Mouse (Mus musculus): Measurements from ENCODE around the gene Atrn.
"Not testable (repeated sequence)": the region's sequence is repeated elsewhere in the genome, so short reads cannot be mapped to it uniquely, and the experiment has no call there.

The Atrn gene

DNA sequence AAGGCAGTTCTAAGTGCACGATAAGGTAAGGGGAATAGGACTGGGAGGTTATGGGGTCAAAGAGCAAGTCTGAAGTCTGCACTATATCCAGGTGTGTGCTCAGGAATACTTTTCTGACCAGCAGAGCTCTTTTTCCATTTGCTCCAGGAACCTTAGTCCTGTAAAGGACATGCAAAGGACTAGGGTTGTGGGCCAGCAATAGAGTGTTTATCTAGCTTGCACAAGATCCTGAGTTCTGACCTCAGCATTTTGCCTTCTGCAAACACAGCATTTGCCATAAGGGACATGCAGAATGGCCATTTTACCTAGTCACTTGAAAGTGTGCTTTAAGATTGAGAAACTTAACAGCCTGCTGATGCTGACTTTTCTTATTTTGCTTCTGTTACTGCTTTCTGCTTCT lies 58.7 kb downstream of the Atrn start:
- DNase-seq, result peak; percentile 67 to 75

DNA sequence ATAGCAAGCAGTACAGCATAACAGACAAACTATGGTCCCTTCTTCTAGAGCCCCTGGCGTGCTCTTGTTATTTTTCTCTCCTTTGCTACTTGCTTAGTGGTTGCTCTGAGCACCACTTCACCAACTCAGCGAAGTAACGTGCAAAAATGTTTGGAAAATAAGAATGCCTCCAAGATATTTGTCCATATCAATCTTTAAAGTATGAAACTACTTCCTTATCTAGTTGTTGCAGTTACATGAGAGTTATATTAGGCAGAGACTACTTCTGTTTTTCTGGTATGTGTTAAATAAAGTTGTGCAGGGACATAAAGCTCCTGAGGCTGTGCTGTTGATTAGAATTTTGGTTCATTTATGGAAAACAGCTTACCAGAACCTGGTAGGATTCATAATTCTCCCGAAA lies 64.7 kb downstream of the Atrn start:
- no peak for DNase-seq

- DNase-seq, result no peak
Measured at GRCm38 (mm10) chr2:130972386-130972785, 66.1 kb downstream of the Atrn start.

DNA sequence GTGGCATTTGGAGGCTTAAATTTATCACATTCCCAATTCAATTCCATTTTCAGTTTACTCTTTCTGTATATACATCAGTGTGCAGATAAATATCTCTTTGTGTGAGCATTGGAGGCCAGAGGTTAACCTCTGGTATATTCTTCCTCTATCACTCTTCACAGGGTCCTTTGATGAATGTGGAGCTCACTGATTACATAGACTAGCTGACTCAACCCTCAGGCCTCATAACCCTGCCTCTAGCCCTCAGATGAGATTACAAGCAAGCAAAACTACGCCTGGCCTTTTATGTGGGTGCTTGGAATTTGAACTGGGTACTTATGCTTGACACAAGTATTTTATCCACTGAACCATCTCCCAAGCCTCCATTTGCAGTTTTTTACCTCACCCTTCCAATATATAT lies 68.6 kb downstream of the Atrn start:
- no peak for DNase-seq

DNA sequence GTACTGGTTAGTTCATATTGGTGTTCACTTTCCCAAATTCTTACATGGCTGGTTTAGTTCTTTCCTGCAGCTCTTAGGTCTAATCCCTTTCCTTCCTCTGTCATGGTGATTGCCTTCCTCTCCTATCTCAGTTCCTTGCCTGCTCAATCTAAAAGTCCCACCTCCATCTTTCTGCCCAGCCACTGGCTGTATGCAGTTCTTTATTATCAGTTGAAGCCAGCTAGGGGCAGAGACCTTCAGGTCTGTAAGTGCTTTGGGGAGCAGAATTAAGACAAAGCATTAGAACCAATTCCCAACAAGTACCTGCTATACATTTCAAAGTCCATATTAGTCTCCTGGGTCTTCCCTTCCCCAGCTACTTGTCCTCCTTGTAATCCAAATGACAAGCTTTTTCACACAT lies 71.3 kb downstream of the Atrn start:
- no peak for DNase-seq

- DNase-seq, result no peak
Measured at GRCm38 (mm10) chr2:130978058-130978847, 72.0 kb downstream of the Atrn start.

GRCm38 (mm10) chr2:130979138-130979537 lies 72.8 kb downstream of the Atrn start:
- DNase-seq, result no peak

- DNase-seq, result no peak
Measured at GRCm38 (mm10) chr2:130992818-130993217, 86.5 kb downstream of the Atrn start.

GRCm38 (mm10) chr2:131009123-131009522 lies 102.8 kb downstream of the Atrn start:
- DNase-seq, result no peak

DNA sequence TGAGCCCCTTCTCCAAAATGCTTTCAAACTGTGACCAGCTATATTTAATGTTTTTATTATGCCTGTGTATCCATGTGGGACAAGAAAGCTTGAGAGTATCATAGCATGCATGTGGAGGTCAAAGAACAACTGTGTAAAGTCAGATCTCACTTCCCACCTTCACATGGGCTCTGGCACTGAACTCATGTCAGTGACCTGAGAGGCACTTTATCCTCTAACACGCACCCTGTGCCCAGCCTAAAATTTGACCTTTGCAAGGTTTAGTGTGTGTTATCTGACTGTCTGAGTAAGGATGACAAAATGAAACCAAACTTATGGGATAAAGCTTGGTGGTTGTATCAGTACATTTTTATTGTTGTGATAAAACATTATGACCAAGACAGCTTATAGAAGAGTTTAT lies 104.3 kb downstream of the Atrn start:
- DNase-seq, result no peak

DNA sequence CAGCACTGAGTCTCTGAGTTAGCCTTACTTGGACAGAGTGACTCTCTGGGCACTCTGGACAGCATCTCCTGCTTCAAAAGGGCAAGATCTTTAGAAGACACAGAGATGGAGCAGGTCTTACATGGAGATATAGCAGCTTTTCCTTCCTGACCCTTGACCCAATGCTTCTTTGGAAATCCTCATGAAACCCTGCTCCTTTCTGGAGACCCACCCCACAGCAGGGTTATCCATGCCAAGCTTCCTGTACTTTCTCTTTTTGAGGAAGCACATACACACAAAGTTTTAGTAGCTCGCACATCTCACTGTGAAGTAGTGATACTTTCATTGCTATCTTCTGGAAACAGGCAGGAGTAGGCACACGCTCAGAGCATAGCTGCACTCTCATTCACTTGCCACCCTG lies 118.9 kb downstream of the Atrn start:
- no peak for DNase-seq

GRCm38 (mm10) chr2:131026941-131027340 lies 120.6 kb downstream of the Atrn start:
- DNase-seq, result no peak

DNA sequence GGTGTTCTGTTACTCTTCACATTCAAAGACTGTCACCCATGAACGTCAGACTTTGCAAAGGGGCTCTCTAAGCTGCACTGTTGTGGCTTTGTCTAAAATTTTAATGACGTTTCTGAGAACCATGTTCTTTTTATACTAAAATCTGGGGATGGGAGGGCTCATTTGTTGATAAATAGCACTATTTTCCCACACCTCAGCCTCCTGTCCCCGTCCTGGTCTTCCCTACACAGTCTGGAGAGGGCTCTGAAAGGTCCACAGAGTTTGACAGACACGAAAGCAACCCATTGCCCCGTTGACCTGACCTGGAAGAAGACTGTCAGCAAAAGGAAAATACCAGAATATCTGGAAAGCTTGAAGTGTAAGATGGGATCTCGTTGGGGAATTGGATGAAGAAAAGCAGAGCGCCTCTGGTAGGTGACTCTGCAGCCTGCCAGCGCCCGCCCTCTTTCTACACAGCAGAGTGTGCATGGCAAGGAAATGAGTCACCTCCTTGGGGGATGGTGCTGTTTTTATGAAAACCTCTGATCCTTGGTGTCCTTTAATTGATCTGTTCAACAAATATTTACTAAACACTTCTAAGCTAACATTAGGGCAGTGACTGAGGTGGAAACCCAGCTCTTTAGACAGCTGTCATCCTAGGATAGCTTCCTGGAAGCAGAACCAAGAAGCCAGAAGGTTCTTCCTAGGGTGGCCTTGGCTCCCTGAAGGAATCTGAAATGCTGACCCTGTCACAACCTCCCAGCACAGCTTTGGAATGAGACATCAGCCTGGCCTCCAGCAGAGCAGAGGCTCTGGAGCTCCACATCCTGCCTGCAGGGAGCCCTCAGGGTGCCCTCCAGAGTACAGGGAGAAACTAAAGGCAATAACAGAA lies 123.0 kb downstream of the Atrn start:
- DNase-seq, result peak in 1 of 2 experiments; percentile 23

DNA sequence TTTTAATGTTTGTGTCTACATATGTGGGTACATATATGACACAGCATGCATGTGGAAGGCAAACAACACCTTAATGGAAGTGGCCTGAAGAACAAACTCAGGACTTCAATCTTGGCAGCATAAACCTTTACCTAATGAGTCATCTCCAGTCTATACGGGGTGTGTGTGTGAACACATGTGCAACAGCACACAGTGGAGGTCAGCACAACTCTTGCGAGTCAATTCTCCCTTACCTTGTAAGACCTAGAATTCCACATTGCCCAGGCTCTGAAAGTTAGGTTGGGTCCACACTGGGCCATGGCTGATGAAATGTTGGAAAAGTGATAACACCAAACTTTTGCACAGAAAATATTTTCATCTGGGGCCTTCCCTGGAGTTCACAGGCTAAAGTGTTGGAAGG lies 124.3 kb downstream of the Atrn start:
- no peak for DNase-seq

GRCm38 (mm10) chr2:131030998-131031397 lies 124.7 kb downstream of the Atrn start:
- DNase-seq, result no peak

GRCm38 (mm10) chr2:131031406-131031805 lies 125.1 kb downstream of the Atrn start:
- DNase-seq, result not testable (repeated sequence)

- no peak for DNase-seq
Measured at GRCm38 (mm10) chr2:131036343-131036742, 130.0 kb downstream of the Atrn start.

DNA sequence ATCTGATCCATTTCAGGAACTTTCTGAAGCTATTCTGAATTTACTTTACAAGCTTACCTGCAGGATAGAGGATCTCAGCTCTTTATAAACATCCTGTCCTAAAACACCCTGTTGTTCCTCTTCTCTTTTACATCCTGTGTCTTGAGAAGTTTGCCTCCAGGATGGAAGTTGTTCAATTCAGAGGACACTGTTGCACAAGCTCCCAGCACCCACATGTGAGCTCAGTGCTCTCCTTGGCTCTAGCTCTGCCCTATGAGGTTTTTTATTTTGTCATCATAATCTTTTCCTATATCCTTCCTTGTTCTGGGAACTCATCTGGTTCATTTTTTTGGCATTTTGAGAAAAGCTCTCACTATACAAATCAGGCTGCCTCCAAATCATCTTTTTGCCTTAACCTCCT lies 130.5 kb downstream of the Atrn start:
- no peak for DNase-seq

- peak; percentile 68 to 74 for DNase-seq
Measured at GRCm38 (mm10) chr2:131037226-131037990, 131.1 kb downstream of the Atrn start.

GRCm38 (mm10) chr2:131038197-131038596 lies 131.9 kb downstream of the Atrn start:
- DNase-seq, result no peak

DNA sequence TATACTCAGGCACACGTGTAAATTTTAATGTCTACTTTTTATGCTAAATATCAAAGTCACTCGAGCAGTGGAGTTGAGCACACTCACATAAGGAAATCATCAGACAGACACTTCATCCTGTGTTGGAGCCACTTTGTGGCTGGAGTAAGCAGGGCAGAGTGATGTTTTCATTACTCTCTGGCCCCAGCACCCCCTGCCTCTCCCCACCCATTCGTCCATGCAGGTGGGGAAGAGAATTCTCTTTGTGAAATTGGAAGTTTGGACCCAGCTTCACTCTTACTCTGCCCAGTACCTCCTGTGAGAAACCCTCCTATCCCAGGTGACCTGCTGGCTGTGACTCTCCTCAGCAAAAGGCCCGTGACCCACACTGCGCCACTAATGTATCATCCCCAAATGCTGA lies 132.4 kb downstream of the Atrn start:
- DNase-seq, result no peak

DNA sequence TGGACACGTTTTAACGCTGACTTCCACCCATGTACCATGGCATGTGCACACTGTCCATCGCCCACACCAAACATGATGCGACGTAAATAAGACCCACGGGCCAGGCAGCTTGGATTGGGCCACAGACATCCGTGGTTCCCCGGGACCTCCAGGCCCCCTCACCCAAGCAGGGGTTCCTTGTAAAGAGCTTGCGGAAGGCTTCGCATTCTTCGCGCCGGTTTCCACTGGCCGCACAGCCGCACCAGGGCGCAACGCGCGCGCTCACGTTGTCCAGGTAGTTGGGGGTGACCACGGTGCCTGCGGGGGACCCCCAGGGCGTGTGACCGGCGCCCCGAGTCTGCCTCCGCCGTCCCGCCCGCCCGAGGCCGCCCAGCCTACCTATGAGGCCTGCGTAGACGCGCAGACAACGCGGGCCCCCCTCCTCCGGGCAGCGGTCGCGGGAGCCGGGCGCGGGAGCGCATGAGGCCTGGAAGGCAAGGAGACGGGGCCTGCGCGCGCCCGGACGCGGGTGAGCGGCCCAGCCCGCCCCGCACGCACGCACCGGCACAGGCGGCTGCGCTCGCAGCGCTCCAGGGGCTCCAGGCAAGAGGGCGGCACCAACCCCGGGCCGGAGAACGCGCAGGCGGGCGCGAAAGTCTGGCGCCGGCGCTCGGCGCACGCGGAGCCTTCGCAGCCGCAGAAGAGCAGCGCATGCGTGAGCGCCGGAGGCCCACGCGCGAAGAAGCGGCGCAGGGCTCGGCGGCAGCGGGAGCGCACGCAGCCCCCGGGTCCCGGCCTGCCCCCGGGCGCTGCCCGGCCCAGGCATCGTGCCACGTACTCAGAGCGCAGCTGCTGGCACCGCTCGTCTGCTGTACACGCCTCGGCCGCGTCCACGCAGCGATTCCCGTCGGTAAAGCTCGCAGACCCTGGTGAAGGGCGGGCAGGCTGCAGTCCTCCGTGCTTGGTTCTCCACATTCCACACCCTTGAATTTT lies 134.8 kb downstream of the Atrn start:
- DNase-seq, result no peak

Measured in lung, adult 18-20 months (tissue).